Mouse (Mus musculus) thymus, postnatal 25 days (tissue): ENCODE results near the gene Spsb1.

Experiments used
- DNase-seq: peaks from one replicate; pipeline ENCODE4 v3.0.0; 2022

Spsb1 gene

DNA sequence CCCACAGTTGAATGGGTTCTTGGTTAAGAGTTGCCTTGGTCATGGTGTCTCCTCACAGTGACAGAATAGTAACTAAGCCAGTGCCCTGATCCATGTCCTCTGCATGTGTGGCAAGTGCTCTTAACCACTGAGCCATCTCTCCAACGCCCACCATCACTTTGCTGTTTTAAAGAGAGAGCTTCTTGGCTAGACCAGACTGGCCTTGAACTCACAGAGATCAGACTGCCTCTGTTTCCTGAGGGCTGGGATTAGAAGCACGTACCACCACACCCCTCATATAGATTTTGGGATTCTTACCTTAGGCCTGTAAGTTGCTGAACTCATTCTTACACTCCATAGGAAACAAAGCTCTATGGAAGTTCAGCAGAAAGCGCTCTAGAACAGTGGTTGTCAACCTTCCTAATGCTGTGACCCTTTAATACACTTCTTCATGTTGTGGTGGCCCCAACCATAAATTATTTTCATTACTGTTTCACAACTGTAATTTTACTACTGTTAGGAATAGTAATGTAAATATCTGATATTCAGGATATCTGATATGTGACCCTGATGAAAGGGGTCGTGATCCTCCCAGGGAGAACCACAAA, 101.1 kb downstream of the Spsb1 start:
- DNase-seq = no peak

DNA sequence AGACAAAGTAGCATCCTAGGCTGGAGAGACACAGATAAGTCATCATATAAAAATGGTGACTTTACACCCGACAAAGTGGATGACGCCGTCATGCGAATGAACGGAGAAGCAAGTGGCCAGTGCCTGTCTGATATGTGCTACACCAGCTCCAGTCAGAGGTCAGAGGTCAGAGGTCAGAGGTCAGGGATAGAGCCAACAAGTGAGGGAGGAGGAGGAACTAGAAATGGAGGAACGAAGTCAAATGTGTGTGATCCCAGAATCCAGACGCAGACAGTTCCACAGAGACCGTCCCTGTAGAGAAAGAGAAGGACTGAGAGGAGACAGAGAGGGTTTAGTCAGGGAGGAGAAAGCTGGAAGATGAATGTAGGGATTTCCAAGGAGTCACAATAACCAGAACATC, 103.3 kb downstream of the Spsb1 start:
- DNase-seq = no peak

GRCm38 (mm10) chr4:149850674-149851073, 104.2 kb downstream of the Spsb1 start:
- DNase-seq = no peak

DNA sequence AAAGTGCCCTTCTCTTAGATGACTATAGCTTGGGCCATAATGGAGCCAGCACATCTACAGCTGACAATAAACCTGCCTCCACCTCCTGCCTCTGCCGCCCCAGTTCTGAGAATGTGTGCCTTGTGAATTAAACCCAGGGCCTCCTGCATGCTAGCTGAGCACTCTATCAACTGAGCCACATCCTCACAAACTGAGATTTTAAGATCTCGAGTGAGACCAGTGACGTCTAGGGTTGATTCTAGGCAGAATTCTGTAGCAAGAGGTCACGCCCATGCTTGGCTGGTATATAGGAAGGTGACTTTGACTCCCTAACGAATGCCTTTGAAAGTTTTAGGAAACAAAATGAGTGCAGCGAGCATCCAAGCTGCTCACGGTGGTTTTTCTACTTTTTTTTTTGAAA, 104.8 kb downstream of the Spsb1 start:
- DNase-seq = no peak

DNA sequence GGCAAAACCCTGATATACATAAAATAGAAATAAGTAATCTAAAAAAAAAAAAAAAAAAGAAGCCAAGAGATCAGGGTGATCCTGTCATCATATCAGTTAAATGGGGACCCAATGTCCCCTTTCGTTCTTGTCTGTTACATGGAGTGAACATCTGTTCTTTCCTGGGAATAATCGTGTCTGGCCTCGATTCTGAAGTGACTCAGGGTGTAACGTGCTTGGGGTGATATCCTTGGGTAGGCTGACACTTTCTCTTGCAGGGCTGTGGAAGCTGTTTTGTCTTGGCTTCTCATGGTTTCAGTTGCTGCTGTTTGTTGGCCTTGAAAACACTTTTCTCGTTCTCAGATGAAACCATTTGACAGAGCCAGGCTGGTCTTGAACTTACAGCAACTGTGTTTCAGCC, 105.8 kb downstream of the Spsb1 start:
- DNase-seq = no peak

- no peak for DNase-seq
Measured at GRCm38 (mm10) chr4:149846861-149847631, 107.8 kb downstream of the Spsb1 start.
